Mouse (Mus musculus) thymus, postnatal 4 days (tissue): ENCODE measurements around the gene Scn10a.
A peak's percentile ranks its signal among the peaks of the same experiment; 100 is the strongest.

Experiments
- DNase-seq: peaks from one replicate; pipeline ENCODE4 v3.0.0; 2021

The Scn10a gene

DNA sequence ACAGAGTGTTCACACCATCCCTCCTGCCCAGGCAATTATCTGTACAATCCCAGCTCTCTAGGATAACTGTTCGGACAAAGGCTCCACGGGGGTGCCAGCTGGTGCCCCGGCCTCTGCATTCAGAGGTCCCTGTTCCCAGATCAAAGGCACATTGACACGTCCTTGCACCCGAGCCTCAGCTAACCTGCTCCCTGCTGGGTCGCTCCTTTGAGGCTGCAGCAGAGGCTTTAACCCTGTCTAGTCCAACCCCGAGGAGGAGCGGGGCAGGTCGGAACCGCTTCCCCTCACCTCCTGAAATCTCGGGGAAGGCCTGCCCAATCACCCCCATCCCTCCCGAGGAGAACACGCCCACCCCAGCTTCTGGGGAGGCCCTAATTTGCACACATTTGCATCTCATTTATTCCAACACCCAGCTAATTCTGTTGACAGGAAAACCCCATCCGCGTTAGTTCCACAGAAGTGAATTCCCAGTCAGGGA lies 147.7 kb downstream of the Scn10a start:
- DNase-seq: no peak

DNA sequence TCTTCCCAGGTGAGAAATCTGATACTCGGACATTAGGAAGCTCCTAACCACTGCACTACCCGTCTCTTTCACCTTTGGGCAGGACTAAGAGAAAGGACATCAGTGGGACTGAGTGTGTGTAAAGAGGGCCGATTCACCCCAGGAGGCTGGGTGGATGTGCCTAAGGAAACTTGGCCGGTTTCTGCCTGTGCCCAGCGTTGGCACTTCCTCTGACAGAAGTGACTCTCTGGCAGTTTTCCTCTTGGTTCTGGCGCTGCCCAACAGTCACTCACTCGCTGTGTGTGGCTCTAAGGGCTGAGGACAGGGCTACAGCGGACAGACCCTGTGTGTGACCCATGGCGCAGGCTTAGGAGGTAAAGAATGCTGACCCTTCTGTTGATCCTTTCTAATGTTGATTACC lies 148.5 kb downstream of the Scn10a start:
- no peak for DNase-seq

DNA sequence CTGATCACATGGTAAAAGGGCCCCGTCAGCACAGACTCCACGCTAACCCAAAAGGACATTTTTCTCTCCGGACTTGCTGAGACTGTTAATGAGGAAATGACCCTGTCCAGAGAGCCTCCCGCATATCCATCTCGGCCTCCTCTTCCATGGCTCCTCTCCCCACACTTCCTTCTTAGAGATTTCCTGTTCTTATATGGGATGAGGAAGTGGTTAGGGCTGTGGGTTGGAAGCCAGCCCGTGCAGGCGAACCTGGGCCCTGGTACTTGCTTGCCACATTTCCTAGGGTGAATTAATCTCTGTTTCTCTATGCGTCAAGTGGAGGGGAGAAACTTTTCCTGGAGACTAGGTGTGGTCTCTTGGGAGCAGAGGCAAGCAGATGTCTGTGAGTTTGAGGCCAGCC lies 150.4 kb downstream of the Scn10a start:
- no peak for DNase-seq

DNA sequence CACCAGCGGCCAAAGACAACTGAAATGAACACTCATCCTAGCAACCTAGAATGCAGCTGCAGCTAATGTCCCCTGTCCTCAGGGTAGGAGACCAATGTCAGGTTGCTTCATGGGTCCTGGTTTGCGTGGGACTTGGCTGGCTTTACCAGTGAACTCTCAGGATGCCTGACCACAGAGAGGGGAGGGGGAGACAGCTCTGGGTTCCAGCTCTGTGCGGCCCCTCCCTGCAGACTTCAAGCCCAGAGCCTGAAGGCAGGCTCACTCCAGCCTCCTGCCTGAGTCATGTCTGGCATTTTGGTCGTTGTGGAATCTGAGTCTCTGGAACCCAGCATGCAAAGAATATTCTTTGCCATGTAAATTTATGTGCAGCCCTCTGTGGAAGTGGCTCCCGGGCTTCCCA lies 151.3 kb downstream of the Scn10a start:
- no peak for DNase-seq

DNA sequence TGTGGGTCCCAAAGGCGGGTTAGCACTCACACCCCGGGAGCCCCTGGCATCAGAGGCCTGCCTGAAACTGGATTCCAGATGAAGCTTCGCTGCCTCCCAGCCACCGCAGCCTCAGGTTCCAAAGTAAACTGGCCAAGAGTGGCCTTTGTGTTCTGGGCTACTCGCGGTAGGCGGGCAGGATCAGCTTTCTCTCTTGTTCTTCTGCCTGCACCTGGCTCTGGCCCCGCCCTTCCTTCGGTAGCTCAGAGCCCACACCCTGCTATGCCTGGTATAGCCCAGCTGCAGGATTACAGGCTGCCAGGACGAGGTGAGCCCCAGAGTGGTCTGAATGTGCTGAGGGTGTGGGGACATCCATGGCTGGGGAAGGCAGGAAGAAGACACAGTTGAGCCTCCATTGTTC lies 152.9 kb downstream of the Scn10a start:
- DNase-seq: peak; percentile 42

DNA sequence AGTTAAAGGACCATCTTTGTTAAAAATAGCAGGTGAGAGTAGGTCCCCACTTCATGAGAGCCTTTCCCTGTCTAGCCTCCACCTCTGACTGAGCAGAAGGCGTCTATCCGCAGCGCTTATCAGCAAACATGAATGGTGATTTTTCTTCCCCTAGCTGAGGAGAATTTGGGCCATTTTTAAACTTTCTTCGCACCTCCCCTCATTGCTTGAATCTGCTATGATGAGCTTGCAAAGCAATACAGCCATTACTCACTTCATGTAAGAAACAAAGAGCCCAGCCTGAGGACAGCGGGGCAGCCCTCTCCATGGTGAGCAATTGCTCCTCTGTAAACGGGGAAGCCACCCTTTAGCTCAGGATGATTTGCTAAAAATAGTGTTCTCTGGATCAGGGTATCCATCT lies 154.3 kb downstream of the Scn10a start:
- no peak for DNase-seq

DNA sequence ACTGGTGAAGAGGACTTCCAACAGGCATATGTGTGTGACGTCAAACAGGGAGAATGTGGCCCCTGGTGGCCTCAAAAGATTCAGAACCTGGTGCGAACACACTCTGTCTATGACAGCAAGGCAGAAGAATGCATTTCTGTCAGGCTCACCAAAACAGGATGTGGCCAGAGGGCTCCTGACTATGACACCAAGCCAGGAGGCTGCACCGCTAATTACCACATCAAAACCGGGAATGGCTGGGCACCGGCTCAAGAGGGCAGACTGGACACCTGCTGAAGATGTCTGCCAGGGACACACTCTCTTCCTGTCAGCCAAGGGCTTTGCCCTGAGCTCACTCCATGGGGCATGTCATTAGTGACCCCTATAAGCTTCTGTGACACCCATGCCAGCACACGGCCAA lies 155.5 kb downstream of the Scn10a start:
- DNase-seq: no peak

DNA sequence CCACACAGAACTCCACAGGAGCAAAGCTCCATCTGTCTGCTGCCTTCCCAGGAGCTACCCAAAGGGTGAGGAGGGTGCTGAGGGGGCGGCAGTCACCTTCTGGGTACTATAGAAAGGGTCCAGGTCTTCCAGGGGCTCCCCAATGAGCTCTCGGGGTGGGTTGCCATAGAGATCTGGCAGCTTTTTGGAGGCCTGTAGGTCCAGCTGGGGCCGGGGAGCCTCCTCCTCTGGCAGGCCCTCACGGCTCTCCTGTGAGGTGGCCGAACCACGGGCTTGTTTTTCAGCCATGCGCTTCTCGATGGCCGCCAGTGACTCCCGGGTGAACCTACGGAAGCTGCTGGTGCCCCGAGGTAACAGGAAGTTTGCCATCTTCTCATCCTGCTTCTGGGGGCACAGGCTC lies 156.9 kb downstream of the Scn10a start:
- no peak for DNase-seq

DNA sequence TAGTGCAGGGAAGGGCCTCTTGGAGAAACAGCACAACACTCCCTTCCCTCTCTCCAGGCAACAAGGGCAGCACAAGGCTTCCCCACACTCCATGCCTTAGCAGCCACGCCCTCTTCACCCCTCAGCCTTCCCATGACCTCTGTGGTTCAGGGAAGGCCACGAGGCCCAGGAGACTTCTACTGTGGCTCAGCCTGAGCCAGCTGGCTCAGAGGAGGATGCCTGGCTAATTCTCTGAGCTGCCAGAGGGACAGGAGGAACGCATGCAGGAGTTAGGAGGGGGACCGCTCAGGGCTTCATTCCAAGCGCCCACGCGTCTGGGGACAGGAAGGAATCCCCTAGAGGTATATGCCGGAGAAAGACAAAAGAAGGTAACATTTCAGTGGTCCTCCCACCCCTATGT lies 157.4 kb downstream of the Scn10a start:
- no peak for DNase-seq

DNA sequence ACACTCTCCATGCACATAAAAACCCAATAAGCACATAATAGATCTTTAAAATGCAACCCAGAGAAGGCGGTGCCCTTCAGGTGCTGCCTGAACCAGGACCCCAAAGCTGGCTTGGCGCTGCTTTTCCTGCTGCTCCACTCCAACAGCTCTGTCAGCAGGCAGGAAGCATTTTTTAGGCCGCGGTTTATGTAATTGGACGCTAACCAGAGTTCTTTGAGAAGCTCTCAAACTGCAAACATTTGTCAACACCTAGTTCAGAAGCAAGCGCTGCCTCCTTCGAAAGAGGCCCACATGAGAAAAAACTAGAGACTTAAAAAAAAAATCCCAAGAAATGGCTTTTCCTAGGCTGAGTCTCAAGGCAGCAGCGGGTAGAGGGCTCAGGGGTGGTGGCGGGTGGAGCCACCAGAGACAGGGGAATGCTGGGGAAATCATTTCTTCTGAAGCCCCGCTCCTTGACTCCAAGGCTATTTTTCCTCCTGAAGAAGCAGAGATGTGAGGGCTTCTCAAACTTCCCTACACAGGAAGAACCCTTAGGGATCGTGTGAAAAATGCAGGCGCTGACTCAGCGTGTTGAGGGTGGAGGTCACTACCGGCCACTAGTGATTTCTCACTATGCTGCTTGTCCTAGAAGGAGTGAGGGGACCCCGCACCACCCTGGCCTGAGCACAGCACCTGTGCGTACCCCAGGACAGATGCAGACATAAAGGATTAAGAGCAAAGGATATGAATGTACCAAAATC lies 159.4 kb downstream of the Scn10a start:
- DNase-seq: no peak
